Mouse (Mus musculus): ENCODE data around the gene Ggt6.

Gene Ggt6

DNA sequence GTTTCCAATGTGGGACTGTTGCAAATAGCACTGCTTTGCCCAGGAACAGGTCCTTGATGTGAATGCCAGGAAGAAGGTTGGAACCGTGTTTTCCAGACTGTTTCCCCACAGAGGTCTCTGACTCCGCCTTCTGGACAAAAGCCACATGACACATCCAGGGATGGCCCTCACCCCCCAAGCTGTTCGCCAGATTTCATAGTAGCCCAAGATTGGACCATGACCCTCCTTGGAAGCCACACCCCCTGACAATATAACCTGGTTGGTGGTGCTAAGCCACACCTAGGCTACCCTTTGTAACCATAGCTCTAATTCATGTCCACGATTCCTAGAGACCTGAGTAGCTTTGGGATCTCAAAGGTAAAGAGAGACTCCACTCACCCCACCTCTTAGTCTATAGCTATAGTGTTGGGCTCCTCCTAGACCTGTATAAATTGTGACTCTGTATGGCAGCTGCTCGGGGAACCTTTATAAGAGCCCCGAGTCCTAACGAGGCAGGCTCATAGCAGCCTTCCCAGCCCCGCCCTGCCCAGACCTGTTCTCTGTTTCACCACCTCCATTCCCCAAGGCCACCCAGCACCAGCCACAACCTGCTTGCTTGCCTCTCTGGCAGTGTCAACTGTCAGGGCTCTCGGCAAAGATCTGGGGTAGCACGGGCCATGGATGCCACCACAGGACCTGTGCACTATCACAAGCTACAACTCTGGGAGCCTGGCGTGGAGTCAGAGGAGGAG lies at the start of gene Ggt6:
TSS of gene Ggt6 (plus strand) at position 564 of the 731 bp plus-strand sequence.
- DNase-seq (ENCODE audit: low spot score in 2 of 2) = no peak

DNA sequence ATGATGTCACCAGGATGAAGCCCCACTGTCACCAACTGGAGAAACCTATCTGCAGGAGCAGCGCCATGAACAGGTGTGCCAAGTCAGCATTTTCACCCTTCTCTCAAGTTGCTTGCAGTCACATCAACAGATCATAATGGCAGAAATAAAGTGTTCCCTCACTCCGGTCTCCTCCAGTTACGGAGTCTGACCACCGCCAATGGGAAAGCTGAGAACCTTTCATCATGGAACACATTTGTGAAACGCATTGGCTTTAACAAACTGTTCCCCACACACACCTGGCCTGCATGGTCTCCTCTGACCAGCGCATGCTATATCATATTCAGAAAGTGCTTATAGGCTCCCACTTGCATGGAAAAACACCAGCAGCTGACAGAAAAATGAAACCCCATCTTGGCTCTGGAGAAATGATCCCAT lies 47.2 kb upstream of the Ggt6 start:
- no peak for DNase-seq (ENCODE audit: low spot score in 2 of 2)

DNA sequence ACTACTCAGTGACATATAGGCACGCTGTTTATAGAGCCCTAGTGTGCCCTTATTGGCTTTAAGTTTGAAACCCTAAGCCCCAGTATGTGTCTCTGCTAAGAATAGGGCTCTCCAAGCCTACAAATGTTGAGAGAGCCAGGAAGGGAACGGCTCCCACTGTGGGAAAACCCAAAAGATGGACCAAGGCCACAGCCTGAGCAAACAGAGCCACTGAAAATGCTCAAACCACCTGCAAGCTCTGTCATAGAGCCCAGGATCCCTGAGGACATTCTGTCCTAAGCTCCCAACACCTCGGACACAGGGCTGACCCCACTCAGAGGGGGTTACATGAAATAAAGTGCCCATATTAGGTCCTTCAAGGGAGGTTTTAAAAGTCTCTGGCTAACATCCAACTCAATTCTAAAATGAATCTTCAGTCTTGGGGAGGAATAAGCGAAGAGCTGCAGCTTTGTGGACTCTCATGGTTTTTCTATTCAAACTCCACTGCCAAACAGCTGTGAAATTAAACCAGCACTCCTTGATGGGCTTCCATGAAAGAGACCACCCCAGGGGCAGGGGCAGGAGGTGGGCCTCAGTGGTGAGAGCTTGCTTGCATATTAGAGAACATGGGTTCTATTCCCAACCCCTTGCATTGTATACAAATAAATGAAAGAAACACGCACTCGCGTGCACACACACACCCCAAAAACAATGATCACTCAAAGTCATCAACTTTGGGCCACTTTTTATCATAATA lies 45.8 kb upstream of the Ggt6 start:
- no peak for DNase-seq (ENCODE audit: low spot score in 2 of 2)

DNA sequence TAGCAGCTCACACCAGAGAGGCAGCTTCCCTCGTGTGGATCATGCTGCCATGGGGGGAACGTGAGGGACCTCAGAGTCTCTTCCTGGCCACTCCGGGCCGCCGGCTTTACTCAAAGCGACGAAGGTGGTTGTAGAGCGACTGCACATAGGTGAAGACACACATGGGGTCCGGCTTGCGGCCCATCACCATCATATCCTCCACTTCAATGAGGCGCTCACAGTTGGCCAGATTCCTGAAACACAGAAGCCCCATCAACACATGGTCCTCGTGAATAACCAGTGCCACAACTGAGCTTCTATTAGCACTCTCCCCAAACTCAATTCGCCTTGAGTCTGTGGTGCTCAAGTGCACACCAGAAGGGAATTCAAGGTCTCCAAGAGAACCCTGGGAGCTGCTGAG lies 44.1 kb upstream of the Ggt6 start:
- no peak for DNase-seq (ENCODE audit: low spot score in 2 of 2)

DNA sequence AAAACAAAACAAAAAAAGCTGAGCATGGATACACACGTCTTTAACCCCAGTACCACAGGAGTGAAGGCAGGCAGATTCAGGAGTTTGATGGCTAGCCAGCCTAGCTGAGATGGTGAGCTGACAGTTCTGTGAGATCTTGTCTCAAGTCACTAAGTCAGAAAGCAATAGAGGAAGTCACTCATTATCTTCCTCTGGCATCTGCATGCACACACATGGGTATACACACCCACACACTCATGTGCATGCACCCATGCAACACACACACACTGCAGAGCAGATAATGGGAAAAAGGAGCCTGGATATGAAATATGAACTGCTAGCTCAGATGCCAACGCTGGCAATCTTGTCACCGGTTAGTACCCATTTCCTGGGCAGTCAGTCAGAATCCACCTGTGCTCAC lies 42.1 kb upstream of the Ggt6 start:
- no peak for DNase-seq (ENCODE audit: low spot score in 2 of 2)

DNA sequence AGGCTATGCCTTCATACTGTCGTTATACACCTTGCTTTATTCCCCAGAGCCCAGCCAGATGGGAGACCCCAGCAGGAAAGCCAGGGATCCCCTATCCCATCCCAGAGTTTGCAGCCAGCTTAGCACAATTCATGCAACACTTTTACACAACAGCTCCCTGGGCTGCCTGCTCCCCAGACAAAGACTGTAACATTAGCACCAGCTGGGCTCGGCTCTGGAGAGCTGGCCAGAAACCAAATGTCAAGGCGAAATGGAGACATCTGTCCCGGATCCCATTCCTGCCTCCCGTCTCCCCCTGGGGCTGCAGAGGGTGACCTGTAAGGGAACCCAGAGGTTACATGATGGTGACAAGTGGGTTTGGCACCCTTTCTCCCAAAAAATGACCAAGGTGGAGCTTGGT lies 41.7 kb upstream of the Ggt6 start:
- DNase-seq (ENCODE audit: low spot score in 2 of 2) = no peak

DNA sequence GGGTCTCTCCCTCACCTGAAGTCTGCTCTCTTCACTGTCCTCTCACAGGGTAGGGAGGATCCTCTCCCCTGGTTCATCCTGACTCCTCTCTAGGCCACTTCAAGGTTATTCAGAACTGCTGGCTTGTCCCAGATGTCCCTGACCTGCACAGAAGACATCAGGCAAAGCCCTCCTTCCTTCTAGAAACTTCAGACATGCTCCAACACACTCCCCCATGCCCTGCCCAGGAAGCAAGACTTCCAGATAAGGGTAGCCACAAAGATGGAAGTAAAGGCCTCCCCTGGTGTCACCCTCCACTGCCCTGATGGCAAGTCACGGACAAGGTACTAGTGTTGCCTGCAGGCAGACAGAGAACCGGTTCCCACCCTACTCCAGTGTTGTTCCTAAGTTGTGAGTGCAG lies 40.6 kb upstream of the Ggt6 start:
- DNase-seq (ENCODE audit: low spot score in 2 of 2) = no peak

DNA sequence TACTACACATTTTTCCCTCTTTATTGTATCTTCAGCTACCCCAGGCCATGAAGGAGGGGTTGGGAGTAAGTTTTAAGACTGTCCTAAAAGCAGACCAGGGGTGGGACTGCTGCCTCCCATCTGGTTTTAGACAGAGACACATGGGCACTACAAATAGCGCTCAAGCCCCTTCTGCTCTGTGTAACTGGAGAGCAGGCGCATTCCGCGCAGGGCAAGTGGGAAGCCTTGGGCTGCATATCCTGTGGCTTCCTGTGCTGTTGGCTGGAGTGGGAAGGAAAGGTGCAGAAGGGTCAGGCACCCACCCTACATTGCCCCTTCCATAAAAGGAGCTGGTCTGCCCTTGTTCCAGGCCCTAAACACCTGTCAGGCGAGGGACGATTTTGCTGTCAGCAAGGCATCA lies 39.7 kb upstream of the Ggt6 start:
- DNase-seq (ENCODE audit: low spot score in 2 of 2) = no peak

DNA sequence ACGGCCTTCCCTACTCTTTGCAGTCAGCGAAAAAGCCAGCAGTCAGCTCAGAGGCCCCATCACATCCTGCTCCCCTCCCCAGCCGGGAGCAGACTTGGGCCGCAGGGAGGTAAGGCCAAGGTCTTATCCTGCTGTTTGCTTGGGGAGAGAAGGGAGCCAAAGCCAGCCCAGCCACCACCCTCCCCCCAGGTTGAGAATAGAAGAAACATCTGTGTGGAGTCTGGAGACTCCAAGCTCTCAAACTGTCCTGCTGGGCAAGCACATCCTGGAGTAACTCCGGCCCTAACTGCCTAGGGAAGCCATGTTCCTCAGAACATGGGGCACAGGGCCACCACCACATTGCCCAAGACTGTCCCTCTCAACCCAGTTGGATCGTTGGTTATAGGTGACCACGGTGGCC lies 38.7 kb upstream of the Ggt6 start:
- no peak for DNase-seq (ENCODE audit: low spot score in 2 of 2)

DNA sequence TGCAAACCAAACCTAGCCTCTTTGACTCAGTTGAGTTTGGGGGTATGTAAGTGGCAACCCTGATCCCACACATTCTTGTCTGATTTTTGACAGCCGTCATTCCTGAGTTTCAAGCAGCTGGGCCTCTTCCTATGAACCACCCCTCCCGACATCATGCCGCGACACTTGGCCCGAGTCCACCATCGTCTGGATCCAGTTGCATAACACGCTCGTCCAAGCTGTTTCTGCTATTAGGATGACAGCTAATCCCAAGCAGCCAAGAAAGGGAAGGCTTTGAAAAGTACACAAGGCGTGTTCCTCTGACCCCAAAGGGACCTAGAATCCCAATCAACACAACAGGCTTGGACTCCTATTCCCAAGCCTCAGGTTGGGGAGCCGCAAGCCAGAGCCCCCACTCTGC lies 38.3 kb upstream of the Ggt6 start:
- peak in 1 of 2 experiments; percentile 31 for DNase-seq (ENCODE audit: low spot score in 2 of 2)

DNA sequence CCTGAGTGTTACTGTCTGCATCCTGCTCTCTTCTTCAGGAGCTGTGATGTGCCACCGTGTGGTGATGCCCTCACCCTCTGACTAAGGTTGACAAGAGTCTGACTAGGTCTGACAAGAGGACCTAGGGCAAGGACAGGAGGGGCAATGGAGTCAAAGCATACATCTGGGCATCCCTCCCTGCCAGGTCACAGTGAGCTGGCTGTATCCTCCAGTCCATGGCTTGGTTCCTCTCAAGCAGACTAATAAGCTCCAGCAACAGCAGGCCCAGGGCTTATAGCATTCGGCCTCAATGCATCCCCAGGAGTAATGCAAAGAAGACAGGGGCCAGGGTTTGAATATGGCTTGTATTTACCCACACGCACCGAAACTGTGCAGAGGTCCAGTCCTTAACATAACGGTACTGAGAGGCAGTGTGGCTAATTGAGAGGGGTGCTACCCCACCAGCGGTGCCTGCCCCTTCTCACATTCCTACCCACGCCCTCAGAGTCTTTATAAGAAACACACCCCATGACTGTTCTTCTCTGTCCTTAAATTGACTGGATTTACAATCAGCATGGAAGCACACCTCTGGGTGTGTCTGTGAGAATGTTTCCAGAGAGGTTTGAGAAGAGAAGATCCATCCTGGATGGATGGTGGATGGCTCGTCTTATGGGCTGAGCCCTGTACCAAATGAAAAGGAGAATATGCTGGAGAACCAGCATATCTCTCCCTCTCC lies 37.4 kb upstream of the Ggt6 start:
- DNase-seq (ENCODE audit: low spot score in 2 of 2) = no peak

DNA sequence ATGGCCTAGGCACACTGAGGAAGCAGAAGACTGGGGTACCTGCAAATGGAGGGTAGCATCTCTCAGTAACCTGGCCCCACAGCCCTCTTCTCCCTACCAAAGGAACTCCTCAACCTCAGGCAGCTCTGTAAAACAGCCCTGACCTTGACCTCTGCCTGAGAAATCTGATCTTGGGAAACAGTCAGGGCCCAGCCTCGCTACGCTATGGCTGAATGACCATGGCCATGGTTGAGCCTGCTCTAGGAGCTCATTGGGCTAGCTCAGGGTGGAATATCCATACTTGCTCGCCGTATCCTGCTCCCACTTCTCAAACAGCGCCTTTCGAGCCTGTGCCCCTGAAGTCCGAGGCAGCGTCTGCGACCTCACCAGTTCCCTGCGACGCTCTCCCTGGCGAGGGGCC lies 34.3 kb upstream of the Ggt6 start:
- no peak for DNase-seq (ENCODE audit: low spot score in 2 of 2)

DNA sequence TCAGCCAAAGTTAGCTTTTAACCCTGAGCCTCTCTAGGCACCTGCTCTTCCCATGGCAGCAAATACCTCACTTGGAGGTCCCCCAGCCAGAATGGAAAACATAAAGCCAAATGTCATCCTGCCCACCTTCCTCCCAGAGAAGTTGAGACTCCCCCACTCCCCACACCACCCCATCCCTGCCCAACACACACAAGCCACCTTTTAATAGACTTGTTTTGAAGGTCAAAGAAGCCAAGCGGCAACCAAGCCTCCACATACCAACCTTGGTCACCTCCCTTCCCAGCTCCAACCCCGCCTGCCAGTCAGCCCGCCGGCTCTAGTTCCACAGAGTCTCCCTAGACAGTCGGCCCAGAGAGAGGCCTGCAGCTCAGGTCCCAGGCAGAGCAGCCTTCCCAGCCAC lies 33.3 kb upstream of the Ggt6 start:
- DNase-seq (ENCODE audit: low spot score in 2 of 2) = no peak

DNA sequence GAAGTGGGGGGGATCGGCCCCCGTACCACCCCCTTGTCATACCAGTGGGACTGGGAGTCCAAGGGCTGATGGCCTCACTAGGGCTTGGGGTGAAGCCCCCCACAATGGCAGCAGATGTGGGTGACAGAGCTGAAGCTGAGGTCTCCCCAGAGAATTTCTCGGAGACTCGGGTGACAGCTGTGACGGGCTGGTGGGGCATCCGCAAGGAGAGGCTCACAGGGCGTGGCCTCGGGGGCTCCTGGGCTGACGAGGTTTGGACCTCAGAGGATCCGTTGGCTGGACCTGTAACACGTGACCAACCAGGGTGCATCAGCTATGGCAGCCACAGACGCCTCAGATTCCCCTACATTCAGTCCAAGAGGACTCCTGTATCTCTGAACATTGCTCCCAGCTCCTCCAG lies 32.4 kb upstream of the Ggt6 start:
- no peak for DNase-seq (ENCODE audit: low spot score in 2 of 2)

DNA sequence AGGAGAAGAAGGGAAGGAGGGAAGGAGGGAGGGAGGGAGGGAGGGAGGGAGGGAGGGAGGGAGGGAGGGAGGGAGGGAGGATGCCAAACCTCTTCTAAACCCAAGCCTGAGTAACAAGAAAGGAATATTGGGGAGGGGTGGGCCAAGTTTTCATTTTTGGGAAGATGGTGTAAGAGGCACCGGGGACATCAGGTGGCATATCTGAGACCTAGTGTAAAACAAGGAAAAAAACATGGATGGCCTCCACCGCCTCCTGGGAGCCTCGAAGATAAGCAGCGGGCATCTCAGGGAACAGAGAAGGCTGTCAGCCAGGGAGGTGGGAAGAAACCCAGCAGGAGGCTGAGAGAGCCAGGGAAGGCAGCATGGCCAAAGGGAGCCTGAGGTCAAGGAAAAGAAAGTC lies 29.8 kb upstream of the Ggt6 start:
- no peak for DNase-seq (ENCODE audit: low spot score in 2 of 2)

DNA sequence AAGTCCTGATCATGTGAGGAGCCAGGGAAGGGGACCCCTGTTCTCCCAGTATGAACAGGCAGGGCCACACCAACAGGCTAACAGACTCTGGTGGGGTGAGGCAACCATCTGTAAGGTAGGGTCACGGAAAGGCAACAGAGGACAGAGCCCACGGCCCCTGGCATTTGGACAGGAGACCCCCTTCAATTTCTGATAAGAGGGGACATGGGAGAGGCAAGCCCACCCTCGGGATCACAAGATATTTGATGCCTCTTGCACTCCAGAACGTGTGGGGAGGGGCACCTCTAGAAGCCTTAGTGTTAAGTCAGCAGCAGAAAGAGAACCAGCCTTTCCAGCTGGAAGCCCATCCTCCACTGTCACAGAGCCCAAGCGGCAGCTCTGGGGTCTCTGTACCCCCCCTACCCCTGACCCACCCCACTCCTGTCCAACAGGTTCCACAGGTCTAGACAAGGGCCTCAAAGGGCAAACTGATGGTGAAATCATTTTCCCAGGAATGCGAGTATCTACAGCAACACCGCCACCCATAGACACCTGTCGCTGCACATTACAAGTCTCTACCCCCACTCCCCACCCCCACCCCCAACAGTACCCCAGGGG lies 29.1 kb upstream of the Ggt6 start:
- no peak for DNase-seq (ENCODE audit: low spot score in 2 of 2)

DNA sequence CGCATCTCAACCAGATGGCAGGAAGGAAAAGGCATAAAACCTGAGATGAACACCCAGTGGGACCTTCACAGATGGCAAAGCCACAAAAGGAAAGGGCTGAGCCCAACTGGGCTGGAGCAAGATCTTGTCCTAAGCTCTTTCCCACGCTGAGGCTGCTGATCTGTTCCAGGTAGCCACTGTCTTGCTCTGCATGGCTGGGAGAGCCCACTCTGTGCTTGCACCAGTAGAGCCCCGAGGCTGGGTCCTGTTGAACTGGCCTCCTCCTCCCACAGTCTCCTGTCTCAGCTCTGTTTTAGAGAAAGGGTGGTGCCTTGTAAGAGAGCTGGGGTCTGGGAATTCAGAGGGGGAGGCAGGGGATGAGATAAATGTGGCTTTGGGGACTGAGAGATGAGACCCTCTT lies 28.2 kb upstream of the Ggt6 start:
- DNase-seq (ENCODE audit: low spot score in 2 of 2) = no peak

DNA sequence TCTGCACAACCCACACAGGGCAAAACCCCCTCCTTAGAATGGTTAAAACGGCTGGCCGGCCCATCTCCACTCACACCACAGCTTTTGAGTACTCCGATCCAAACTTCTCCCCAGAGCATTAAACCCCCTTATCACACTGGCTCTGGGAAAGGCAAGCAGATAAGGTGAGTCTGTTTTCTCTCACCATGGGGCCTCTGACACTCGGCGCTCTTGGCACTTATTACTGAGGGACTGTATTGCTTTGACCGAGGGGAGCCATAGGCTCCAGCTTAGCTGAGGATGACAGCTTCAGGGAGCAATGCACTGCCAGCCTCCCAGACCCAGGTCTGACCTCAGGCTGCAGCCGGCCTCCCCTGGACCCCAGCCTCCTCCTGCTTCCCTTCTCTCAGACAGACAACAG lies 27.8 kb upstream of the Ggt6 start:
- DNase-seq (ENCODE audit: low spot score in 2 of 2) = no peak

DNA sequence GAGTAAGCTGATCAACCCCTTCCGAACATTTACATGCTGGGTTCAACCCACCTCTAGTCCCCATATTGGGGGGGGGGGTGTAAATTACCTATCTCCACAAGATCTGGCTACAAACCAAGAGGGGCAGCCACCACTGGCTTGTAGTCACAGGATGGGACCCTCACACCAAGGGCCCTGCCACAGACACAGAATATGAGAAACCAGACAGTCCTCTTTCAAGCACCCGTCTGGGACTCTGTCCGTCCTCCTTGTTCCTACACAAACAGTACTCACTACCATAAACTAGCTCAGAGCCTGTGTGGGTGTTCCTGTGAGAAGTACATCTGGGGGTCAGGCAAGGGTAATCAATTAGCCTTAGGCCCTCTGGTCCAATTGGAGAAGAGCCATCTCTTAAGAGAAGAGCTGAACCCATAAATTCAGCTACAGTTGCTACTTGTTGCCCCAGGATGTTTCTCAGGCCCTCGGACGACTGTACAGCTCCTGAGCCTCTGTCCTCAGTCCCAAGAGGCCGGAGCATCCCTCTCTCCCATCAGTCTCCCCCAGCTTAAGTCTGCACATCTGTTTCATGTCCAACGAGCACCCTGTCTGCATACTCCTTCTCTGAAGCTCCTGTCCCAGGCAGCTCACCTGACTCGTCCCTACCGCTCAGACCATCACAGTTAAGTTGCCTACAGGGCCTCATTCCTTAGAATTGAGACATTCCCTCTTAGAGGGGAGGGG lies 26.7 kb upstream of the Ggt6 start:
- no peak for DNase-seq (ENCODE audit: low spot score in 2 of 2)

DNA sequence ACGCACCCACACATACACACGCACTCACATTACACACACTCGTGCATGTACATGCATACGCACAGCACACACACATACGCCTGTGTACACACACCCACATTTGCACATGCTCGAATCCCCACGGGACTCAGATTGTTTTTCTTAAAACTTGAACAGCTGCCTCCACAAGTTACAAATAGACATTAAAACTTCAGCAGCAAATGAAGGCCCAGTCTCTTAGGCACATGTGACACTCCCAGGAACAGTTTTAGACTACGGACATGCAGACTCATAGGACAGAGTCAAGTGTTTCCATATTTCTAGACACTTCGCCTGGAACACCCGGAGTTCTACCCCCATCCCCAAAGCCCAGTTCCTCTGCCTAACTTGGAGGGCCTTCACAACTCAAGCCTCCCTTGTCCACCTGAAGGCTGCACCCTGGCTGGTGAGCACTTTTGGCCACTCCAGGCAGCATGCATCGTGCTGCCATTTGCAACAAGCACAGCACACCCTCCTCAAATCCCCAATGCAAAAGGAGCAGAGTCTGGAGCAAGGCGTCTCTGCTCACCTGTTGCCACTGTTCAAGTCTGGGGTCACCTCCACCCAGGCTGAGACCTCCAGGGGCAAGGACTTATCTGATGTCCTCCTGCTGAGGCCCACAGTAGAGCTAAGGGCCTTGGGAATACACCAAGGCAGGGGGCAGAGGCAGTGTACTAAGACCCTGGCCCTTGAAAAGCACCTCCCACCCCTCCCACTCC lies 25.5 kb upstream of the Ggt6 start:
- no peak for DNase-seq (ENCODE audit: low spot score in 2 of 2)

DNA sequence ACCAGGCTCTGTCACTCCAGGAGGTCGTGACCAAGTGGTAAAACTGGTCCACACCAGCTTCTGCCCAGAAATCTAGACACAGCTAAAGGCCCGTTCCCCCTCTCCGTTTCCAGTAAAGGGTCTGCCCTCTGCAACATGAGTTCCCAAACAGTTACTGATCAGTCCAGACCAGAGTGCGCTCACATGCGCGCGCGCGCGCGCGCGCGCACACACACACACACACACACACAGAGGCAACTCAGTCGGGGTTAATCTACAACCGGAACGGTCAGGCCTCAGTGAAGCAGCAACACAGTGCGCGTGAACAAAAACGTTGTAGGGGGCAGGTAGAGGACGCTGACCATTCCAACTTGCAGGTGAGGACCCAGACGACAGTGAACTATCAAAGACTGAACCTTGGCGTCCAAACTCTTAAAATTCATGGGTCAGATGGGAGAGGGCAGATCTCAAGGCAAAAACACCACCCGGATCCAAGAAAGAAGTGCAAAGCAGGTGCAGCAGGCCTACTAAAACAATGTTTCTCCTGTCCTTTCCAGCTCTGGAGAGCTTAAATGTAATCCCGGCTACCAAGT lies 24.7 kb upstream of the Ggt6 start:
- DNase-seq (ENCODE audit: low spot score in 2 of 2) = no peak

Data from spleen, postnatal 36 days (tissue).